Mouse (Mus musculus) lung, adult 10 weeks (tissue): ENCODE data around the gene Ppil2. TPM values are rescaled to one million over a fixed set of nuclear protein-coding genes. Genes with fewer than 3 reads are reported as not detected.

Experiments used
- polyA plus RNA-seq: library from polyadenylated mRNA; stranded (reverse); fragments of 350-450 nt; fragmentation: Illumina TruSeq; extraction: RNeasy Lipid Tissue Mini Kit (QIAGEN cat#74804); gene quantifications from one replicate; pipeline ENCODE4 v1.2.3, GENCODE M21; 2014; ENCODE audit warnings: low read depth, low replicate concordance; ENCODE audit not compliant: insufficient read depth

The Ppil2 gene
- polyA plus RNA-seq = 38.8 TPM

GRCm38 (mm10) chr16:17110771-17111743 is at the start of gene Ppil2:
Gene Ppil2, minus strand, starts transcription at chr16:17111257.

DNA sequence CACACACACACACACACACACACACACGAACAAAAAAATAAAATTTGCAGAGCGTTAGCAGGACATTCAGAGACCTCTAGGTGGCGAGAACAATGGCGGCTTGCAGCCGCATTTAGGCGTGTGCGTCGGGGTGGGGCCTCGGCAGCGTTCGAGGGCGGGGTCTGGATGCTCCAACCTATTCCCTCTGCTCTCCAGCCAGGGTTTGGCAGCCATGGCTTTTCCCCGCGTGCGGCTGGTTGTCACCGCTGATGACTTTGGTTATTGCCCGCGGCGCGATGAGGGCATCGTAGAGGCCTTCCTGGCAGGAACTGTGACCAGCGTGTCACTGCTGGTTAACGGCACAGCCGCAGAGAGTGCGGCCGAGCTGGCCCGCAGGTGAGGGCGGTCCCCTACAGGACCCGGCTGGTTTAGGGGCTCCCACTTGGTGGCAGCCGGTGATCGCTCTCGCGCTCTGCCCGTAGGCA is 35.7 kb upstream of the Ppil2 start, which contains the start of gene Ccdc116:
TSS of gene Ccdc116 (minus strand) at position 458 of the 464 bp plus-strand sequence.

DNA sequence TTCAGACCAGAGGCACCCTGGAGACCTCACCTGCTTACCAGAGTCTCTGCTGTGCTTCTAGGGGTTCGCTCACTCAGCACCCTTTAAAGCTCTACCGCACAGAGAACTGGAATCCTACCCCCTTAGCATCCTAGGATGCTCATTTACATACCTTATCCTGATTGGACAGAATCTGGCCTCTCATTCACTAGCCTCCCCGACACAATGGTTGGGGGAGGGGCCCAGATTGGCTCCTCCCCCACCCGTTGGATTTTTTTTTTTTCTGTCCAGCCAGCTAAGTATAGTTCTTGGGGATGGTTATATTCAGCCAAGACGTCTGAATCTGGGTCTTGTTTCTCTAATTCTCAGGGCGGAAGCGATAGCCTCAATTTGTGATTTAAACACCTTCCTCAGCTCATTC is 33.3 kb upstream of the Ppil2 start, which contains the start of gene Ydjc:
TSS of gene Ydjc (plus strand) at position 283 of the 400 bp plus-strand sequence.

DNA sequence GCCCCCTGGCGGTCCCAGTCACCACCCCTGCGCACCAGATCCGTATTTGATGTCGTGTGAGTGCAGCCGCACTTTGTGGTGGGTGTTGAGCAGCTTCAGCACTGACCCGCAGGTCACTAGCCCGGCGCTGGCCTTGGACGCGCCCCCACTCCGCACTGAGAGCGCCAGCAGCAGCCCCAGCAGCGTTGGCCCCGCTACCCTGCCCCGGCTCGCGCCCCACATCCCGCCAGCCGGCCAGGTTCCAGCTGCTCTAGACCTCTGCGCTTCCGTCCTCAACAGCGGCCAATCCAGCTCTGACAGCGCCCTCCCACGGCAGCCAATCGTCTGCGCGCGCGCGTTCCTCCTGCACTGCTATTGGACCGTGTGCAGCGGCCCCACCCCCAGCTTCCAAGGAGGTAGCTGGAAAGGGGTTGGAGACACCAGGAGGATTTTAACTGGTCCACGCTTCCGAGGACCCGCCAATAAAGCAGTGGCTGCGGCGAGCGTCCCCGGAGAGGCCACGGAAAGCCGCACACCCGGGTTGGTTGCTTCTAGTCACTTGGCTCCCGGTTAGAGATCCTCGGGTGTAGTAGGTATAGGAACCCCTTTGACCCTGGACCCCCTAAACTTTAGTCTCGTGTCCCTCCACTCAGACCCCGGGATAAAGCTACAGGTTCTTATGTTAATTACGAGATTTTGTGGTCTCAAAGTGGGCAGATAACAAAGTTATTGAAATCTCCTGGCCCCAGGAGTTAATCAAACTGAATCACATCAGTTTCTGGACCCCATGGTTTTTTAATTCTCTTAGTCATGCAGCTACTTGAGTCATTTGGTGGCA is 21.2 kb upstream of the Ppil2 start, which contains the start of gene Sdf2l1:
TSS of gene Sdf2l1 (minus strand) at position 295 of the 817 bp plus-strand sequence.

GRCm38 (mm10) chr16:17124871-17125520 is 13.9 kb upstream of the Ppil2 start, which contains the start of gene 2610318N02Rik:
Gene 2610318N02Rik, minus strand, starts transcription at chr16:17125167.

DNA sequence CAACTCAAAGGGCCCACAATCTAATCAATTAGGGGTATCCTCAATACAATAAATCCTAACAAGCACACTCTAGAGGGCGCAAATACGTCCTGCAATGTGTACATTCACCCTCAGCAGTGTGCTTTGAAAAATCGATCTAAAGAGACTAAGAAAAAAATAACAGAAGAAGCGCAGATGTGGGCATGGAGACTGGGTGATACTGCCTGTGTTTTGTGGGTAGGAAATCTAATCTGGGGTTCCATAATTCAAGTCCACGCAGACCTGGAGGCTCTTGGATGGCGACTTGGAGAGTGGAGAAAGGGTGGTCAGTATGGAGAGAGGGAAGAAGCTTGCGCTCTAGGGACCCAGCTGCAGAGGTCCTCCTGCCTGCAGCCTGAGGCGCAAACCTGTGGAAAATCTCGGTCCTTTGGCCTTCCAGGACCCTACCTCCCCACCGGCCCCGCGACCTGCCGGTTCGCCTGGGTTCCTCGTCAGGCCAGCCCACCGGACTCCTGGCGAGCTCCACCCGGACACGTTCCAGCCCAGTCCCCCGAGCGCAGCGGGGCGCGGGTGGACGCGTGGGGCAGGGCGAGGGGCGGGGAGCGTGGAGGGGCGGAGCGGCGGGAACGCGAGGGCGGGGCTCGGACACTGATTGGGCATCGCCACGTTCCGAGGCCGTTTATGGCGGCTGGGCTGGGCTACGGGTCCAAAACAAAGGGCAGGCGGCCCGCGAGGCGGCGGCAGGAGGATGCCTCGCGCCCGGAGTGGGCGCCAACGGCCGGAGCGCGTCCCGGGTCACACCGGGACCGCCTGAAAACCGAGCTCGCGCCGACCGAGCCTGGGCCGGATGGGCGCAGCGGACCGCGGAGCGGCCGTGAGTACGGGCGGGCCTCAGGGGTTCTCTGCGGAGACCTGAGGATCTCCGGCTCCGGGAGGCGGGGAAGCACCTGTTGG is 41.3 kb downstream of the Ppil2 start, which contains the start of gene Ypel1:
TSS of gene Ypel1 (plus strand) at position 186 of the 933 bp plus-strand sequence.

Other genes with a start within 250 kb of the Ppil2 start
- gene Igll1, start 247.3 kb downstream of the Ppil2 start, polyA plus RNA-seq = not detected
- 24.5 TPM for gene Top3b, start 240.5 kb downstream of the Ppil2 start, polyA plus RNA-seq
- 2.2 TPM for gene Vpreb1, start 240.4 kb downstream of the Ppil2 start, polyA plus RNA-seq
- gene Ppm1f, start 214.8 kb downstream of the Ppil2 start, polyA plus RNA-seq = 31.5 TPM
- gene Mapk1, start 127.9 kb downstream of the Ppil2 start, polyA plus RNA-seq = 47.7 TPM
- 2.1 TPM for gene Ypel1, start 41.6 kb downstream of the Ppil2 start, polyA plus RNA-seq
- 0.53 TPM for gene 2610318N02Rik, start 13.9 kb upstream of the Ppil2 start, polyA plus RNA-seq
- 37.1 TPM for gene Sdf2l1, start 21.1 kb upstream of the Ppil2 start, polyA plus RNA-seq
- 1.2 TPM for gene Ydjc, start 33.4 kb upstream of the Ppil2 start, polyA plus RNA-seq
- gene Ccdc116, start 36.0 kb upstream of the Ppil2 start, polyA plus RNA-seq = 0.15 TPM
- gene Ube2l3, start 91.4 kb upstream of the Ppil2 start, polyA plus RNA-seq = 95.1 TPM
- not detected for gene Rimbp3, start 97.3 kb upstream of the Ppil2 start, polyA plus RNA-seq
- 0.52 TPM for gene Hic2, start 122.3 kb upstream of the Ppil2 start, polyA plus RNA-seq
- gene Tmem191c, start 164.8 kb upstream of the Ppil2 start, polyA plus RNA-seq = 3.7 TPM
- 1.6 TPM for gene Serpind1, start 220.1 kb upstream of the Ppil2 start, polyA plus RNA-seq